ENCODE assay signal across 8 mouse cellular contexts in the genomic region with DNA sequence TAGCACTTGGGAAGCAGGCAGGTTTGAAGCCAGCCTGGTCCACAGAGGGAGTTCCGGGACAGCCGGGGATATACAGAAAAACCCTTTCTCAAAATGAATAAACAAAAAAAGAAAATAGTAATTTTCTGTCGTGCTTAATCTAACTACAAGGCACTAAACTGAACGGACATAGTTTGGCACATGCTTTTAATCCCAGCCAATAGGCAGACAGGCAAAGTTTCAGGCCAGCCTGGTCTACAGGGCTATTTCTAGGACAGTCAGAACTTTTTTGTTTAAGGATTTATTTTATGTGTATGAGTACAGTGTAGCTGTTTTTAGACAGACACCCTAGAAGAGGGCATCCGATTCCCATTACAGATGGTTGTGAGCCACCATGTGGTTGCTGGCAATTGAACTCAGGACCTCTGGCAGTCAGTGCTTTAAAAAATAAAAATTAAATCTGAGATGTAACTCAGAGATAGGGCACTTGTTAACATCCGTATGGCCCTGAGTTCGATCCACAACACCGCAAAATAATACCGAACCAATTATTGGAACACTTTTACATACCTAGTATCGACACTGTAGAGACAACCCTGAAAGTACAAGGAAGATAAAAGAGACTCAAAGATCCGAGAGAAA. TPM values are rescaled to one million over a fixed set of nuclear protein-coding genes. Genes with fewer than 3 reads are reported as not detected.
DNase-seq lines count a peak whose midpoint lies in the region; ATAC-seq and TF ChIP-seq lines count a peak whose summit lies in the region.

No protein-coding gene starts in this region.

- no peaks in the 10 kb centered on the region for H3K27me3 ChIP-seq in heart, adult 2 months (ENCODE audit: control insufficient read depth, insufficient read depth, low read length)
- no peaks in the 10 kb centered on the region for H3K27me3 ChIP-seq in embryonic facial prominence, embryonic 14.5 days (replicated peaks; ENCODE audit: control insufficient read depth, insufficient read depth, low read length)
- no peaks in the 10 kb centered on the region for H3K27me3 ChIP-seq in limb, embryonic 12.5 days
- no peaks in the 10 kb centered on the region for H3K27me3 ChIP-seq in neural tube, embryonic 15.5 days (replicated peaks)

- H3K9me3 ChIP-seq in embryonic facial prominence, embryonic 14.5 days (ENCODE audit: control insufficient read depth, low read length), result no peaks in the 10 kb centered on the region
- no peaks in the 10 kb centered on the region for H3K9me3 ChIP-seq in limb, embryonic 12.5 days
- H3K9me3 ChIP-seq in neural tube, embryonic 15.5 days (replicated peaks), result no peaks in the 10 kb centered on the region

- intact Hi-C loops in heart, adult 2 months (cut with DNase I), result no loop called here
- intact Hi-C loops in gastrocnemius, postnatal 36 days (cut with DNase I), result no loop called here

- peak overlapping the region; percentile 63; the same call in 1 of the 2 replicates for H3K9ac ChIP-seq in heart, adult 2 months (ENCODE audit: low read depth, low read length)
- H3K9ac ChIP-seq in embryonic facial prominence, embryonic 14.5 days (ENCODE audit: low read depth, low read length), result peak overlapping the region; percentile 100
- H3K9ac ChIP-seq in limb, embryonic 12.5 days (replicated peaks), result peak overlapping the region; percentile 72
- H3K9ac ChIP-seq in neural tube, embryonic 15.5 days (replicated peaks), result peak overlapping the region; percentile 63

- peak overlapping the region; percentile 85 for H3K4me3 ChIP-seq in heart, adult 2 months
- H3K4me3 ChIP-seq in embryonic facial prominence, embryonic 14.5 days (ENCODE audit: low read depth, low read length), result peak overlapping the region; percentile 100
- H3K4me3 ChIP-seq in limb, embryonic 12.5 days (replicated peaks), result peak overlapping the region; percentile 87
- H3K4me3 ChIP-seq in neural tube, embryonic 15.5 days (replicated peaks), result peak overlapping the region; percentile 95

- no peak for TF ChIP-seq CTCF in heart, adult 2 months (IDR thresholded peaks at IDR 0.05)

- TF ChIP-seq POLR2A in heart, adult 2 months (IDR thresholded peaks at IDR 0.05; ENCODE audit: insufficient read depth, low read depth, low read length), result no peak

- peaks cover 16% of the 10 kb centered on the region for H3K4me1 ChIP-seq in heart, adult 2 months (ENCODE audit: control insufficient read depth, insufficient read depth, low read length)
- H3K4me1 ChIP-seq in embryonic facial prominence, embryonic 14.5 days (ENCODE audit: control insufficient read depth, insufficient read depth, low read length), result peaks cover 31% of the 10 kb centered on the region
- peaks cover 30% of the 10 kb centered on the region for H3K4me1 ChIP-seq in limb, embryonic 12.5 days (replicated peaks)
- H3K4me1 ChIP-seq in neural tube, embryonic 15.5 days, result peaks cover 36% of the 10 kb centered on the region

- peaks cover 3% of the 10 kb centered on the region for H3K79me2 ChIP-seq in heart, adult 2 months (replicated peaks; ENCODE audit: control insufficient read depth, insufficient read depth, low read length)

- peaks cover 21% of the 10 kb centered on the region for H3K36me3 ChIP-seq in heart, adult 2 months (ENCODE audit: control insufficient read depth, insufficient read depth, low read length)
- peaks cover 5% of the 10 kb centered on the region; the same call in 1 of the 2 replicates for H3K36me3 ChIP-seq in embryonic facial prominence, embryonic 14.5 days (ENCODE audit: control insufficient read depth, insufficient read depth, low read length)
- peaks cover 6% of the 10 kb centered on the region; the same call in 1 of the 2 replicates for H3K36me3 ChIP-seq in limb, embryonic 12.5 days
- H3K36me3 ChIP-seq in neural tube, embryonic 15.5 days, result no peaks in the 10 kb centered on the region

- TF ChIP-seq EP300 in heart, adult 2 months (IDR thresholded peaks at IDR 0.05; ENCODE audit: insufficient read depth, low read depth, low read length), result no peak

- peak overlapping the region; percentile 64 for H3K4me2 ChIP-seq in embryonic facial prominence, embryonic 14.5 days (ENCODE audit: low read depth, low read length)
- H3K4me2 ChIP-seq in limb, embryonic 12.5 days, result peak overlapping the region; percentile 69
- peak overlapping the region; percentile 59 for H3K4me2 ChIP-seq in neural tube, embryonic 15.5 days

- ATAC-seq in CD4-positive, CD25-positive, alpha-beta regulatory T cell, adult 4 months, result peak; percentile 16
- ATAC-seq in embryonic facial prominence, embryonic 14.5 days (ENCODE audit: low read depth), result peak; percentile 19; the same call in 1 of the 2 replicates
- ATAC-seq in limb, embryonic 12.5 days (ENCODE audit: insufficient number of reproducible peaks, insufficient read depth, low FRiP score, low TSS enrichment, low read depth), result peak; percentile 49
- peak; percentile 7 for ATAC-seq in neural tube, embryonic 15.5 days (ENCODE audit: low FRiP score)
- ATAC-seq in megakaryocyte-erythroid progenitor cell, adult 5-6 weeks (replicated peaks; ENCODE audit: low FRiP score, low TSS enrichment, poor library complexity, severe bottlenecking), result no peak

- H3K27ac ChIP-seq in heart, adult 2 months, result peak overlapping the region; percentile 93
- H3K27ac ChIP-seq in embryonic facial prominence, embryonic 14.5 days (replicated peaks; ENCODE audit: low read depth, low read length), result peak overlapping the region; percentile 100
- H3K27ac ChIP-seq in limb, embryonic 12.5 days, result peak overlapping the region; percentile 100
- H3K27ac ChIP-seq in neural tube, embryonic 15.5 days (replicated peaks), result peak overlapping the region; percentile 86

- WGBS in heart, adult 2 months, result 8% methylated on average over 11 of the region's 11 CpGs
- WGBS in embryonic facial prominence, embryonic 14.5 days, result 7% methylated on average over 11 of the region's 11 CpGs
- WGBS in limb, embryonic 12.5 days, result 9% methylated on average over 11 of the region's 11 CpGs
- 11% methylated on average over 11 of the region's 11 CpGs for WGBS in neural tube, embryonic 15.5 days

- no peak for DNase-seq in heart, adult 2 months
- no peak for DNase-seq in heart, postnatal 4 days
- no peak for DNase-seq in embryonic facial prominence, embryonic 14.5 days (ENCODE audit: low spot score)
- no peak for DNase-seq in gastrocnemius, postnatal 36 days

RNA-seq across cellular contexts. Expression of a gene that starts 0.6 kb away (rescaled TPM):
- total RNA-seq in heart, adult 2 months (2021), result 10 to 100 TPM; 31.9 to 34.9 TPM
- 20.4 and 22.4 TPM in 2 replicates for polyA plus RNA-seq in heart, adult 2 months (2012; rRNA removed)
- 10 to 100 TPM; 73.2 to 76.8 TPM for total RNA-seq in heart, postnatal 4 days (2021)
- polyA plus RNA-seq in CD4-positive, CD25-positive, alpha-beta regulatory T cell, adult 4 months (2017; shearing (Covaris generic)), result 10 to 100 TPM in 1 of 2 experiments, 1 to 10 TPM in 1; 6.7 to 13.2 TPM
- polyA plus RNA-seq in embryonic facial prominence, embryonic 14.5 days (2014; fragmentation: Nextera tagmentation; extraction: Ambion mirVana), result 87.3 and 96.8 TPM in 2 replicates
- 158 and 162 TPM in 2 replicates for polyA plus RNA-seq in limb, embryonic 12.5 days (2016; fragmentation: Nextera tagmentation; extraction: Ambion mirVana)
- polyA plus RNA-seq in neural tube, embryonic 15.5 days (2015; fragmentation: Nextera tagmentation; extraction: Ambion mirVana), result 91.1 and 94.0 TPM in 2 replicates
- total RNA-seq in megakaryocyte-erythroid progenitor cell, adult 5-6 weeks (2014; fragmentation: Nextera tagmentation), result 74.7 and 95.5 TPM in 2 replicates
- 89.4 and 114 TPM in 2 replicates for total RNA-seq in megakaryocyte-erythroid progenitor cell, adult 5-6 weeks (2017)
- 10 to 100 TPM; 27.8 to 28.4 TPM for total RNA-seq in gastrocnemius, postnatal 36 days (2021)

RNA-seq across cellular contexts. Expression of a gene that starts 29.5 kb away (rescaled TPM):
- 10 to 100 TPM; 27.7 to 28.3 TPM for total RNA-seq in heart, adult 2 months (2021)
- 28.1 and 32.9 TPM in 2 replicates for polyA plus RNA-seq in heart, adult 2 months (2012; rRNA removed)
- 10 to 100 TPM; 22.4 to 25.2 TPM for total RNA-seq in heart, postnatal 4 days (2021)
- polyA plus RNA-seq in CD4-positive, CD25-positive, alpha-beta regulatory T cell, adult 4 months (2017; shearing (Covaris generic)), result 10 to 100 TPM; 32.8 to 34.9 TPM
- 34.3 and 35.4 TPM in 2 replicates for polyA plus RNA-seq in embryonic facial prominence, embryonic 14.5 days (2014; fragmentation: Nextera tagmentation; extraction: Ambion mirVana)
- polyA plus RNA-seq in limb, embryonic 12.5 days (2016; fragmentation: Nextera tagmentation; extraction: Ambion mirVana), result 45.1 and 46.9 TPM in 2 replicates
- 38.3 and 39.2 TPM in 2 replicates for polyA plus RNA-seq in neural tube, embryonic 15.5 days (2015; fragmentation: Nextera tagmentation; extraction: Ambion mirVana)
- total RNA-seq in megakaryocyte-erythroid progenitor cell, adult 5-6 weeks (2014; fragmentation: Nextera tagmentation), result 77.8 and 78.9 TPM in 2 replicates
- 25.5 and 63.1 TPM in 2 replicates for total RNA-seq in megakaryocyte-erythroid progenitor cell, adult 5-6 weeks (2017)
- total RNA-seq in gastrocnemius, postnatal 36 days (2021), result 10 to 100 TPM; 17.3 to 20.8 TPM

RNA-seq across cellular contexts. Expression of a gene that starts 34.7 kb away (rescaled TPM):
- 1 to 10 TPM; 4.3 to 5.7 TPM for total RNA-seq in heart, adult 2 months (2021)
- polyA plus RNA-seq in heart, adult 2 months (2012; rRNA removed), result 4.2 and 5.5 TPM in 2 replicates
- 1 to 10 TPM; 2.1 to 3.6 TPM for total RNA-seq in heart, postnatal 4 days (2021)
- not detected for polyA plus RNA-seq in CD4-positive, CD25-positive, alpha-beta regulatory T cell, adult 4 months (2017; shearing (Covaris generic))
- polyA plus RNA-seq in embryonic facial prominence, embryonic 14.5 days (2014; fragmentation: Nextera tagmentation; extraction: Ambion mirVana), result 21.6 and 22.5 TPM in 2 replicates
- polyA plus RNA-seq in limb, embryonic 12.5 days (2016; fragmentation: Nextera tagmentation; extraction: Ambion mirVana), result 18.0 and 19.8 TPM in 2 replicates
- polyA plus RNA-seq in neural tube, embryonic 15.5 days (2015; fragmentation: Nextera tagmentation; extraction: Ambion mirVana), result 15.9 and 23.5 TPM in 2 replicates
- total RNA-seq in megakaryocyte-erythroid progenitor cell, adult 5-6 weeks (2014; fragmentation: Nextera tagmentation), result not detected in 2 replicates
- total RNA-seq in megakaryocyte-erythroid progenitor cell, adult 5-6 weeks (2017), result not detected in 2 replicates
- 1 to 10 TPM in 1 of 2 experiments, under 1 TPM in 1; 0.56 to 1.9 TPM for total RNA-seq in gastrocnemius, postnatal 36 days (2021)

RNA-seq across cellular contexts. Expression of a gene that starts 48.8 kb away (rescaled TPM):
- 1 to 10 TPM; 7.3 to 7.4 TPM for total RNA-seq in heart, adult 2 months (2021)
- polyA plus RNA-seq in heart, adult 2 months (2012; rRNA removed), result 6.9 and 10.4 TPM in 2 replicates
- total RNA-seq in heart, postnatal 4 days (2021), result 10 to 100 TPM in 1 of 2 experiments, 1 to 10 TPM in 1; 9.4 to 12.8 TPM
- not detected for polyA plus RNA-seq in CD4-positive, CD25-positive, alpha-beta regulatory T cell, adult 4 months (2017; shearing (Covaris generic))
- polyA plus RNA-seq in embryonic facial prominence, embryonic 14.5 days (2014; fragmentation: Nextera tagmentation; extraction: Ambion mirVana), result 6.6 and 6.9 TPM in 2 replicates
- polyA plus RNA-seq in limb, embryonic 12.5 days (2016; fragmentation: Nextera tagmentation; extraction: Ambion mirVana), result 2.2 and 2.5 TPM in 2 replicates
- polyA plus RNA-seq in neural tube, embryonic 15.5 days (2015; fragmentation: Nextera tagmentation; extraction: Ambion mirVana), result 0.22 TPM in 2 replicates
- total RNA-seq in megakaryocyte-erythroid progenitor cell, adult 5-6 weeks (2014; fragmentation: Nextera tagmentation), result not detected in 2 replicates
- total RNA-seq in megakaryocyte-erythroid progenitor cell, adult 5-6 weeks (2017), result 0.80 TPM in 1 of 2 replicates, not detected in the other
- total RNA-seq in gastrocnemius, postnatal 36 days (2021), result 1 to 10 TPM; 1.5 to 2.2 TPM
